Mouse (Mus musculus) NIH3T3 (cell line): ENCODE measurements at regions not wholly inside any gene's neighbourhood (a gene's known extent, or its start where the extent isn't known, plus 50 kb on each side); places are given as distances from the start of the nearest gene placed in this dataset.

Source experiments
- DNase-seq: peaks from one replicate; pipeline ENCODE4 v3.0.0-alpha.2; 2012; ENCODE audit warnings: low read depth

GRCm38 (mm10) chr7:70470557-70470956 is 104.0 kb upstream of the Nr2f2 start:
- no peak for DNase-seq

GRCm38 (mm10) chr7:70462131-70462530 is 95.6 kb upstream of the Nr2f2 start:
- no peak for DNase-seq

DNA sequence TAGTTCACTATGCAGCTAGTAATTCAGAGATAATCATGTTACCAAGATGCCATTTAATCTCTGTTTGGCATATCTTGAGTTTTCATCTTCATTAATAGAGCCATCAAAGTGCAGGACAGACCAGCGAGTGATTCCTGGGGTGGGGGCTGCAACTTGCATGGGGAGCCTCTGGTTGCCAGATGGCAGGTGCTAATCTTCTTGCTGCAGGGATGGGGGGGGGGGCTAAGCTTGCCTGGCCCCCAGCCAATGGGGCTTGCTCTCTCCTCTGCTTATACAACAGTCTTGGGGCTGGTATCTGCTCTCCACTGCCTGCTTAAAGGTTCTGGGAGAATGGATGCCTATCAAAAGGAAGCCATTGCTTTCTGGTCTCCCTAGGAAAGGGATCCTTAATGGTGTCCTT is 88.0 kb upstream of the Nr2f2 start:
- DNase-seq, result no peak

GRCm38 (mm10) chr7:70452816-70453215 is 86.3 kb upstream of the Nr2f2 start:
- peak; percentile 60 for DNase-seq

DNA sequence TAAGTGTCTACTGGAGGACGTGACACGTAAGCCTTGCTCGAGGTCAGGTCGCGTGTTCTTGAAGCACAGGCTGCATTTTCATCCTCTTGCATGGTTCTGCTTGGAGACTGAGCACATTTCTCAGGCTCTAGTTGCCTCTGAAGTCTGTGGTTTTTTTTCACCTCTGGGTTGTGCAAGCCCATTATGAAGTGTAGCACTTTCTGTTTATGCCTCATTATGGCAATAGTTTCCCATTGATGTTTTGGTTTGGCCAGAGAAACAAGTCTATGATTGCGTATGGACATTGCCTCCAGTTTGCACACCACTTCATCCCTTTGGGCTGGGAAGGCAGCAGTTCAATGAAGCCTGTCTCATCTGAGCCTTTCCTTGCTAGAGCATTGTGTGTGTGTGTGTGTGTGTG is 72.4 kb upstream of the Nr2f2 start:
- DNase-seq, result peak; percentile 41

GRCm38 (mm10) chr7:70433838-70434237 is 67.3 kb upstream of the Nr2f2 start:
- no peak for DNase-seq

DNA sequence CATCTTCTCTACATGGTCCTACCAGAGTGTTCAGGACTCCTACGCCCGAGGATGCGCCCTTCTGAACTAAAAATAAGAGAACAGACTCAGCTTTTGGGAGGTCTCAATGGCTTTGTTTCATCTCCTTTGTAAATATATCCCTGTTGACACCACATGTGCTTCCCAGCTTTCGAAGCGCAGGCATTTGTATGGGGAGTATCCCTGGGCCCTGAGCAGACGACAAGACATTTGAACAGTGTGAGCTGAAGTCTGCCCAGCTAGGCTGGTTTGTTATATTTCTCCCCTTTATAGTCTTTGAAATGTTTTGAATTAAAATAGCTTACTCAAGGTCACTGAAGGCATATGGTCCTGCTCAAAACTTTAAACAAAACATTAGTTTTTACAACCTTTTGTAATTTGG is 66.8 kb upstream of the Nr2f2 start:
- DNase-seq, result no peak

DNA sequence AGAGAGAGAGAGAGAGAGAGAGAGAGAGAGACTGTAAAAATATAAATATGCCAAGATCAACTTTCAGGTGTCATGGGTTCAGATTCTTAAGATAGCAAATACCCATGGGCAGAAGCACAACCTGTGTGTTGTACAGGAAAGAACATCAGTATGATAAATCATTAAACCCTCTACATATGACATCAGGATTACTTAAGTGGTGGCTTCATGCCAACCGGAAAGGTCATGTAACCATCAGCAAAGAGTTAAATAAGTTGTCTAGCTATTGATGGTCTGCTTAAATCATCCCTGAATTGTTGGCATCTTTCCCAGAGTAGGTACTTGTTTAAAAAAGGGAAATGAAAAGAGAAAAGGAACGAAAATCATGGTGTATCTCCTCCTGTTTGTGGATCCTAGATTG is 65.2 kb upstream of the Nr2f2 start:
- DNase-seq, result peak; percentile 68

DNA sequence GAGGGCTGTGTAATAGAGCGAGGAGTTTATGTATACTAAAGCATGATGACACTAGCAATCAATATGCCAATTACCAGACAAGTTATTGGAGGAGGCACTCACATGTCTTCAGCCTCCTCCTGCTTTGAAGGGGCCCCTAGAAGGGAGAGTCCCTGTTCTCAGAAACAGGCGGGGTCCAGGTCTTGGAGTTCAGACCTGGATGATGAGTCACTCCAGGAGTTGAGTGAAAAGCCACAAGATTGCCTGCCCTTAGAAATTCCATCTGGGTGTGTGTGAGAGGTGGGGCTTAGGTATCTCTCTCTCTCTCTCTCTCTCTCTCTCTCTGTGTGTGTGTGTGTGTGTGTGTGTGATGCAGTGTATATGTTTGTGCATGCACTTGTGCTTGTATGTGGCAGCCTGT is 62.8 kb upstream of the Nr2f2 start:
- DNase-seq, result peak; percentile 72

DNA sequence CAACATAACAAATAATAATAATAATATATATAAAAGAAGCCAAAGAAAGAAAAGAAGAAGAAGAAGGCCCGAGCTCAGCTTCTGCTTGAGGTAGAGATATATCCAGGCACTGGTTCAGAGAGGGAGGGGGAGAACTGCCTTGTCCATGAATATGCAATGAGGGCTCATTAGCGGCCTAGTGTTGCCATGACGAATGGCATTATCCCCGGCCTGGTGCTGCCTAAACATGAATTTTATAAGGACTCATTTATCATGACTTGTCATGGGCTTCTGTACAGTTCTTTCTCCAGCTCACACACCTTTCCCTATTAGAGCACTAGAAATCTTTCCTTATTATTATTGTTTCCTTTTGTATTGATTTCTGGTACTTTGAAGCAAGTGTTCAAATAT is 57.7 kb upstream of the Nr2f2 start:
- no peak for DNase-seq

DNA sequence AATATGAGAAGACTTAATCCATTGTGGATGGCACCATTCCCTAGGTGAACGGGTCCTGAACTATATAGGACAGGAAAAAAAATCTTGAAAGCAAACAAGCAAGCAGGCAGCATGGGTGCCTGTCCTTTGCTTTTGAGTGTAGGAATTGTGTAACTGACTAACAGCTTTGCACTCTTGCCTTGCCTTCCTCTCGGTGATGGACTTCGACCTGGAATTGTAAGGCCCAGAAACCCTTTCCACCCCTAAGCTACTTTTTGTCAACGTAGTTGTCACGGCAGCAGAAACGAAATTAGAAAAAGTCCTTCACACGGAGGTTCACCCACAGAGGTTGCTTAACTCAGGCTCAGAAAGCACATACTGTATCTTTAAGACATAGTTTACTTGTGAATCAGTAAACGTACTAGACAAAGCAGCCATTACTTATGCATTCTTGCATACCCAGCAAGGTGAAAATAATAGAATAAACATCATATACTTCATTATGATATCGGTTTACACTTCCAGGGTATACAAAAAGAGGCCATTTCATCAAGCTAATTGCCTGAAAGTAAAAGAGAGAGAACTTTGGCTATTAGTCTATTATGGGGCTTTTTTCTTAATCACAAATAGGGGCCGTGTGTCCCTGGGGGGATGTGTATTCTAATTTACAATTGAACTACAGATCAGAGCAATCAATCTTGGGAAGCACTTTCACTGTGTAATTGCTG is 57.1 kb upstream of the Nr2f2 start:
- DNase-seq, result peak; percentile 20

DNA sequence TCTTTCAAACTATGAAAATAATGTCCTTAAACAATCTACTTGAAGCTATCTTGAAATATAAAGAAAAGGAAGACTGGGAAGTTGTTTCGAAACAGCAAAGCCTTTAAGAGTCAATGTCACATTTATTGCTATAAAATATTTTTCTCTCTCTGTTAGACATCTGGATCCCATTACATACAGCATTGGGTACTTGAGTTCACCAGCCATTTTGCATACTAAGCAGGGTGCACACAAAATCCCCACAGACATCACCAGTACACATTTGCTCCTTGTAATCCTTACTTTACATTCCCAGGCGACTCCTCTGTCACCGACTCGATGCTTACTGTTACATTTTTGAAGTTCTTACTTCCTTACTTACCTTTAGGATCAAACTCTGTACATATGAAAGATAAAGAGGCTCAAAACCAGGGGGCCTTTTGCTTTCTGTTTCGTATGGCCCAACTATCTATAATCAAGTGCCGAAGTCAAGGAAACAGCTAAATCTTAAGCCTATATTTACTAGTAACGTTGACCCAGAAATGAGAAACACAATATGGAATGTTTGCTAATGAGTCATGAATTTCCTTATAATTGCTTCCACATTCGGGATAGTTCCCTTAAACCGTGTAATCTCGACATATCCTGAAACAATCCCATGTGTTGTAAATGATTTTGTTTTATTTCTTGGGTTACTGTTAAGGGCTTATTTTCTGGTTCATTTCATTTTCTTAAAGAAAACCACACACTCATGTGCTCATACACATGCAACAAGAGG is 49.8 kb upstream of the Nr2f2 start:
- peak; percentile 77 for DNase-seq
